Mouse (Mus musculus) left cerebral cortex, postnatal 14 days (tissue): ENCODE results near the gene Xpo4. TPM values are rescaled to one million over a fixed set of nuclear protein-coding genes. Genes with fewer than 3 reads are reported as not detected.
"Not testable (repeated sequence)": the region's sequence is repeated elsewhere in the genome, so short reads cannot be mapped to it uniquely, and the experiment has no call there.

Source experiments
- DNase-seq, 2 experiments: peaks; one replicate each; pipeline ENCODE4 v3.0.0; 2021 to 2022; ENCODE audit warnings: low spot score in 2 of 2, mixed read lengths in 1 of 2
- intact Hi-C: fragments of 180-260 bp; cut with DNase I; formaldehyde crosslinking; loops from one replicate; pipeline ENCODE4 v1.15.1; 2025
- total RNA-seq, 2 experiments: library from RNA; stranded (reverse); gene quantifications; 2 replicates each; pipeline ENCODE4 v1.2.3; 2021

Gene Xpo4
- total RNA-seq, 2 experiments from 2014 or later = 12.8 to 13.0 TPM

DNA sequence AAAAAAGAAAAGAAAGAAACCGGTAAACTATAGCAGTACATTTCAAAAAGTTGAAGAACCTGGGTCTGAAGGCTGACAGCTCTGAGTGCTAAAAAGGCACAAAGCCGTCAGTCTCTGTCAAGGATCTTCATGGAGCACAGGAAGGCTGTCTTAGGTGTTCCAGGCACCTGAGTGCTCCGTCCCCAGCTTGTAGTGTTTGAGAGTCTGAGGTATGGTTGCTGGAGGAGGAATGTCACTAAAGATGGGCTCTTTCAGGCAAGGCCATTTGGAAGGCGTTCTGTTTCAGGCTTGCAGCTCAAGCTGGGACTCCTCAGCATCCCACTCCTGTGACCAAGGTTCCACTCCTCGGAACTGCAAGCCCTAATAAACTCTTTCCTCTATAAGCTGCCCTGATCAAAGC, 22.2 kb upstream of the Xpo4 start:
- DNase-seq = no peak
- intact Hi-C loops = loop anchor here (10.0 kb wide), 1 partner anchor 57 kb away; the partner anchor contains the start of gene Gm49361

DNA sequence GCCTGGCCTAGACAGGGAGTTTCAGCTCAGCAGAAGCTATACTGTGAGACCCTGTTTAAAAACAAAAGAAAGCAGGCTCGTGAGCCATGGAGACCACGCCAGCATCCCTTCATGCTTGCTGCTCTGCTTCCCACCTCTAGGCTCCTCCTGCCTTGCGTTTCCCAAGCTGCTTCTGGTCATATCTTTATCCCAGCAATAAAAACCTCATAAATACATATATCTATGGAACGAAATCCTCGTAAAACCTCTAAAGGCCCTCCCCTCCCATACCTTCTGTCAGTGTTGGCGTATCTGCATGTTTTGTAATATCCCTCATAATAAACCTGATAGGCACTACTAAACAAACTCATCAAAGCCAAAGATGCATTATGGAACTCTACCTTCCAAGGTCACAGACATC, 21.4 kb upstream of the Xpo4 start:
- DNase-seq = no peak
- intact Hi-C loops = loop anchor here (10.0 kb wide), 1 partner anchor 58 kb away; the partner anchor contains the start of gene Gm49361

DNA sequence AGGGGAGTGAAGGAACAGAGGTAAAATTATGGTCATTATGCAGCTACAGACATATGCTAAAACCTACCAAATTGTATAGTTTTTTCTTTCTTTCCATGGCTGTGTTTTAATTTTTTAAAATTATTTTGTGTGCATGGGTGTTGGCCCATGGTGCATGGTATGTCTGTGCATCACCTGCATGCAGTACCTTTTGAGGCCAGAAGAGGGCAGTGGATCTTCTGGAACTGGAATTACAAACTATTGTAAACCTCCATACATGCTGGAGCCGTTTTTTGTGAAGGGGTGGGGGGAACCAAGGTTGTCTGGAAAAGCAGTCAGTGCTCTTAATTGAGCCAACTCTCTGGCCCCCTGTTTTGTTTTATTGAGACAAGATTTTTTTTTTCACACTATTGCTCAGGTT, 19.3 kb upstream of the Xpo4 start:
- peak; percentile 69 to 76 for DNase-seq
- intact Hi-C loops = loop anchor here (5.0 to 10.0 kb wide), 2 partner anchors 60 to 1428 kb away; partner anchors contain the start of gene Gm49361

DNA sequence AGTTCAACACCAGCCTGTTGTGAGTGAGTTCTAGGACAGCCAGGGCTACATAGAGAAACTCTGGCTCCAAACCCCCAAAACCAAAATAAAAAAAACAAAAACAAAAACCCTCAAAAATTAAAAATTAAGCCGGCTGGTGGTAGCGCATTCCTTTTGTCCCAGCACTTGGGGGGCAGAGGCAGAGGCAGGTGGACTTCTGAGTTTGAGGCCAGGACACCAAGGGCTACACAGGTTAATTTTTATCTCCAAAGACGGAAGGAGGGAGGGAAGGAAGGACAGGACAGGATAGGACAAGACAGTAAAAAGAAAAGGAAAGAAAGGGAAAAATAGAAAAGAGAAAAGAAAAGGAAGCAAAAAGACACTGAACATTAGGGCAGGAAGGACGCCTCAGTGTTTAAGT, 17.5 kb upstream of the Xpo4 start:
- intact Hi-C loops = loop anchor here (5.0 to 10.0 kb wide), 2 partner anchors 62 to 1430 kb away; partner anchors contain the start of gene Gm49361
- no peak for DNase-seq

DNA sequence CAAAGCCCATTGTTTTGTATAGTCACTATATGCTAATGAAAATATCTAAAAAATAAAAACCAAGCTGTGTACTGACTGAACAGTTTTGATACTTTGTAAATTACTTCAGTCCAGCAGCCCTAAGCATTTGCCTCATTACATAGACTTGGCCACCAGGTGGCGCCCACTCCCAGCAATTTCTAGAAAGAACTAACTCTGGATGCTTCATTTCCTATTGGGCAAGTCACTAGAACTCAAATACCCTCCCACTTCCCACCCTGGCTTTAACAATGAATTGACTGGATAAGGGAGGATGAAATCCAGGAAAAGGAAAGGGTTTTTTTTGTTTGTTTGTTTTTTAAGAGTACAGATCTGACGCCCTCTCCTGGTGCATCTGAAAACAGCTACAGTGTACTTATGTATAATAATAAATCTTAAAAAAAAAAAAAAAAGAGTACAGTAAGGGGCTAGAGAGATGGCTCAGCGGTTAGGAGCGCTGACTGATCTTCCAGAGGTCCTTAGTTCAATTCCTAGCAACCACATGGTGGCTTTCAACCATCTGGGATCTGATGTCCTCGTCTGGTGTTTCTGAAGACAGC, 14.8 kb upstream of the Xpo4 start:
- intact Hi-C loops = loop anchor here (2.0 to 10.0 kb wide), 4 partner anchors 65 to 1432 kb away; partner anchors contain the start of genes Gm49361 and Sap18
- DNase-seq = peak; percentile 84 to 90

DNA sequence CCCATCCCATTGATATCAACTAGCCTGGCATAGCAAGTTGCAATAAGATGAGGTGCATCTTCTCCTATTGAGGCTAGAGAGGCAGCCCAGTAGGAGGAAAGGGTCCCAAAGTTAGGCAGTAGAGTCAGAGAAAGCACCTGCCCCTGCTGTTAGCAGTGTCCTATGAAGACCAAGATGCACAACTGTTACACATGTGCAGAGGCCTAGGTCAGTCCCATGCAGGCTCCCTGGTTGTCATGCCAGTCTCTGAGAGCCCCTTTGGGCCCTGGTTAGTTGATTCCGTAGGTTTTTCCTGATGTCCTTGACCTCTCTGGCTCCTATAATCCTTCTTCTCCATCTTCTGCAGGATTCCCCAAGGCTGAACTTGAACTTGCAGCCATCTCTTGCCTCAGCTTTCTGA, 14.3 kb upstream of the Xpo4 start:
- DNase-seq = no peak
- intact Hi-C loops = no loop called here

DNA sequence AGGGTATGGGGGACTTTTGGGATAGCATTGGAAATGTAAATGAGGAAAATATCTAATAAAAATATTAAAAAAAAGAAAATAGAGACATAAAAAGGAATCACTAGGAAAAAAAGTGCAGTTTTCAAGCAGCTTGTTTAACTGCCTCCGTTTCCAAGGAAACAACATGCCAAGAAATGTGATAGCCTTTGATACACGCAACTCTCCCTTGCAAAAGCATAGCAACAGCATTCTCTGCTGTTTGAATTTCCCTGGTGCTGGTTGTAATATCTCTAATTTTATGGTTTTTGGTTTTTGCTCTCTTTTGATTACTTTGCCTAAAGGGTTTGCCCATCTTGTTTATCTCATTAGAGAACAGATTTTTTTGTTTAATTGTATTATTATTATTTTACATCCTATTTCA, 10.3 kb upstream of the Xpo4 start:
- DNase-seq = no peak
- intact Hi-C loops = no loop called here

DNA sequence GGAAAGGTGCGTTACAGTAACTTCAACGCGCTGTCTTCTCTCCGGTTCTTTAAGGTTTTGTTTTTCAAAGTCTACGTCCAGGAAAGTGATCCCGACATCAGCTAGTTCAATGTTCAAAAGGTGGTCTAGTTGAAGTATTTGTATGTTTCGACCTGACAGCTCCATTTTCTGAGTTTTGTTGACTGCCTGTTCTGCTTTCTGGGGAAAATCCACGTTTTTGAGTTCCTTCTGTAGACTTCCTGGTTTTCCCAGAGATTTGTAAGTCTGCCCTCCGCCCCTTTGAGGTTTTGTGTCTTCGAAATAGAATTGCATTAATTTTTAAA, 359 bp upstream of the Xpo4 start:
- no peak for DNase-seq
- intact Hi-C loops = no loop called here

DNA sequence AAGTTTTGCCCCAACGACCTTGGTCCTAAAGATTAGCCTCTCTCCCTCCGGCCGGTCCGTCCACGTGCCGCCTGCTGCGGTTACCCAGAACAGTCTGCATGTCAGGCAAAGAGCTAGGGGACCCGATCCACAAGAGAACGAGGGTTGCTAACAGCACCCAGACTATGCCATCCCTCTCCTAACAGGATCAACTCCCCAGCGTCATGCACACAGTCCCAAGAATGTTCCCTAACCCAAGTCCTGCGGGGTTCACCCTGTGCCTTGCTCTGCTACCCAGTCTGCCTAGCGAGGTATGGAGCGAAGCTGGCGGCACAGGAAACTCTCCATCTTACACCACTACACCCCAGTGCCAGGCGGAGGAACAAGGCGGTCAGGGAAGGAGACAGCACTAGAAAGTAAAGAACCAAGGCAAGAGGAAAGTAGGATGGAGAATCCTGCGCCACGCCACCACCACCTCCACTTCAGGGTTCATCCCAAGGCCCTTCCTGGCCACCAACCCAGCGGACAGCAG, 864 bp downstream of the Xpo4 start:
- intact Hi-C loops = no loop called here
- peak in 1 of 2 experiments; percentile 8 for DNase-seq

DNA sequence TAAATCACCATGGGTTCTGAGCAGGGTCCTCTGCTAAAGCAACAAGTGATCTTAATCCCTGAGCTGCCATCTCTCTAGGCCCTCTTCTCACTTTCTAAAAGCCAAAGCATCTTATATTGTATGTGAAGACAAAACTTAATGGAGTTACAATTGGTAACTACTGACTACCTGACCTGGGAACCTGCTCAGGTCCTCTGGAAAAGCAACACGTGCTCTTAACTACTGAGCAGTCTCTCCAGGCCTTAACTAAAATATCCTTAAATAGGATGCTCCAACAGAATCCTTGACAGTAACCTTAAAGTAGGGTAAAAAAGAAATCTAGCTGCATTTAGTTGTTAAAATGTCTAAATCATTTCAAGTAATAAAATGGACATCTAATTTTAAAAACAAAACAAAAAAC, 1.6 kb downstream of the Xpo4 start:
- no peak for DNase-seq
- intact Hi-C loops = no loop called here

DNA sequence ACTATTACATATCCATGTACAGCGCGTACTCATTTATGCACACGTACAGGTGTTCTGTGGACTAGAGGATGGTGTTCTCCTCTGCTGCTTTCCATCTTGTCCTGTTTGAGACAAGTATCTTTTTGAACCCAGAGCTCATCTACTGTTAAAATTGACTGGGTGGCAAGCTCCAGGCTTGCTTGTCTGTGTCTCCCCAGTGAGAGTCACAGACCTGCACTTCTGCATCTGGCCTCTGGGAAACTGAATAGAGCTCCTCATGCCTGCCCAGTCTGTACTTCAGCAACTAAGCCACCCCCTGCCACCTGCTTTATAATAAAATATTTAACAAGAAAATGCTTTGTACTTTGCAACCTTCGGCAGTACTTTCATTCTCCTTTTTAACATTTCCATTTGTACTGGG, 6.9 kb downstream of the Xpo4 start:
- intact Hi-C loops = no loop called here
- no peak for DNase-seq

DNA sequence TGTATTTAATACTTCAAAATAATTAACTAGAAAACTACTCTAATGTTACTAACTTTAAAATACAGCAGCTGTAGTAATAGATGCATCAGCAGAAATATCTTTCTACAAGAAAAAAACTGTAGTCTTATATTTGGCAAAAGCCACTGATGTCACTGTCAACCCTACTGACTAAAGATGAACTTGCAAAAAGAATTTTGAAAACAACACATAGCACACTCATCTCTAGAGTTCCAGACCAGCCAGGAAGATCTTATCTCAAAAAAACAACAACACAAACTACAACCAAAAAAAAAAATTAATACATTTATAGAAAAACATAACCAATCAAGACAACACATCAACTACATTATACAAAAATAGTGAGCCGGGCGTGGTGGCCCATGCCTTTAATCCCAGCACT, 7.7 kb downstream of the Xpo4 start:
- DNase-seq = no peak
- intact Hi-C loops = no loop called here

DNA sequence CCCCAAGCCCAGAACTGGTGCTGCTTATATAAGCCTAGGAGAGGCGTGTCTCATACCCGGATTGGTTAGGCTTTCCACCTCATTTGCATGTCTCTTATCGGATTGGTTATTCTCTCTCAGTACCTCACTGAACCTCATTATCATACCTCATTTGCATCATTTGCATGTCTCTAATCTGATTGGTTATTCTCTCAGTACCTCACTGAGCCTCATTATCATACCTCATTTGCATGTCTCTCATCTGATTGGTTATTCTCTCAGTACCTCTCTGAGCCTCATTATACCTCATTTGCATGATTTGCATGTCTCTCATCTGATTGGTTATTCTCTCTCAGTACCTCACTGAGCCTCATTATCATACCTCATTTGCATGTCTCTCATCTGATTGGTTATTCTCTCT, 8.7 kb downstream of the Xpo4 start:
- DNase-seq, intact Hi-C loops: not testable (repeated sequence)

DNA sequence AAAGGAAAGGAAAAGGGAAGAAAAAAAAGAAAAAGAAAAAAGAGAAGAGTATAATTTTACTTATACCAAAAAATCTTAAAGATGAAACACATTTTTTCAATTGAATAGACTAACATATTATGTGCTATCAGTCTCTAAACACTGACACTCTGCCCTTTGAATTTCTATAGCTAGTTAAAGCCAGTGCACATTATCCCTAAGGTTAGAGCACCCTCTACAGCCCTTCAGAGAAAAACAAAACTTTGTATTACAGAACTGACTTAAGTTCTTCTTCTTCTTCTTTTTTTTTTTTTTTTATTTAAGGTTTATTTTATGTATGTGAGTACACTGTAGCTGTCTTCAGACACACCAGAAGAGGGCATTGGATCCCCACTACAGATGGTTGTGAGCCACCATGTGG, 15.7 kb downstream of the Xpo4 start:
- intact Hi-C loops = no loop called here
- DNase-seq = no peak

DNA sequence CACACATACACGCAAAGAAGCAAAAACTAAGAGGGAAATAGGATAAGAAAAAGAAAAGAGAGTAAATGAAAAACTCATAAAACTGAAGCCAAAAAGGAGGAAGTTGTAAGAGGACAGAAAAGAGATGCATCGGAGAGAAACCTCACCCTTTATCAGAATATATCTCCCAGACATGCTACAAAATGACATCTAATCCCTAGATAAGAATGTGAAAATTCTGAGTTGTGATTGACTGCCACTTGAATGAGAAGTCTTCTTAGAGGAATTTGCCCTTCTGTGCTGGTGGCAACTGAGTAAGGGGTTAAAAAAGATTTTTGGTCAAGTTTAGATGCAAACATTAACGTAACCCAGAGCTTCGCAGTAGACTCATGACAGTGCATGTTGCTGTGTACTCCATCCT, 19.1 kb downstream of the Xpo4 start:
- intact Hi-C loops = no loop called here
- no peak for DNase-seq

DNA sequence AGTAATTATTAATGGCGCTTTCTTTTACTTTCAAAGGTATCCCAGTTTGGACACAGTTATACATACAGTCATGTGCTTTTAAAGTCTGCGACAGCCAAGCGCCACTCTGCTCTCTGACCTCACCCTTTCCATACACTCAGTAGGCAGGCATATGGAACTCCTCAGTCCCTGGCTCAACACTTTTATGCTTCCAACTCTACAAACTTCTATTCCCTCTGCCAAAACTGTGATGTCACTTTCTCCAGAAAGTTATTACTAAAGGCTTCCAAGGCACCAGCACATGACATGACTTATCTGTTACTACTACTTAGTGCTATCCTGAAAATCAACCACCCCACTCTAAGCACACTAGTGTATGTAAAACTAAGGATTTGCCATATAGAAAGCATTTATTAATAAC, 26.1 kb downstream of the Xpo4 start:
- intact Hi-C loops = no loop called here

DNA sequence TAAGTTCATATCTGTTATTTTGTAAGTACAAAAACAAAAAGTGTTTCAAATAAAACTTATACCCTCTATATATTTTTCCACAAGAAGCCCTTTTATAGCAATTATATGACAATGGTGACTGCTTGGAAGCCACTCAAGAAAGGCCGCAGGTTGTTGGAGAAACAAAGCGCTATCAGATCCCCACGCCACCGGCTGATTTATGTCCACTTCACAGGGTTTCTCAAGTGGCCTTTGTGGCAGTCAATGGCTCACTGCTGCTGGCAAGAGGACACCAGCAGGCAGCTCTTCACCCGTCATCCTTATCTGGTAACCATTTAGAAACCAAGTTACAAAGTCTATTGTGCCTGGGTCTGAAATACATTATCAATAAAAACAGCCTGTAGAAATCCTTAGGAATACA, 31.1 kb downstream of the Xpo4 start:
- no peak for DNase-seq
- intact Hi-C loops = no loop called here

More for the DNA sequence above, 26.1 kb downstream of the Xpo4 start:
- no peak for DNase-seq

DNA sequence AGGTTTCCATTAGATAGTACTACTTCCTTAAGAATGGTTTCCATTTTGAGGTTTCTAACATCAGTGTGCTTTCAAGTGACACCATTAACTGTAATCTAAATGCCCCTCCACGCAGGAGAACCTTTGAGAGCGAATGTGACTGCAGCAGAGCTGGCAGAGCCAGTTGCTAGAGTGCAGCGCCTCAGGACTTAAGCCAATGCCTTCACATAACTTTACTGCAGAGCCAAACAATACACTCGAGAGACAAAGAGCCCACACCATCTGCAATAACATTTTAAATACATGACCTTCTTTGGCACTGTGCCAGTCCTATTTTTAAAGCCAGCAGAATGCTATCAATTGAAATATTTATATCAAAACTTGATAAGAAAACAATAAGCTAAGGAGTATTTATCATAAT, 35.6 kb downstream of the Xpo4 start:
- intact Hi-C loops = no loop called here

DNA sequence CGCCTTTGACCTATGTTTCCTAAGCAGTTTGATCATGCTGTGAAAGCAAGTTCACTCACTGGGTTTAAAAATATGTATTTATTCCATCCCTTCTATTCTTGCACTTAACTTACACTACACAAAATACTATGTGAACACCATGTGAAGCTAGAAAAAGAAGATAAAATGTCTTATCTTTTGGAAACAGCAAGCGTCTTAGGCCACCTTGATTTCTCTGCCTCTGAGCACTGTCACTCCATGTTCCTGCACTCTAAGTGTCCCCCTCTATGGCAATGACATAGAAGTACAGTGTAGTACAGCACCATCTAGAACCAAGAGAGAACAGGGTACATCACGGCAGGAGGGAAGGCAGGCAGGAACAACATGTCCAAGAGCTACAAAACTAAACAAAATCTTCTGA, 42.3 kb downstream of the Xpo4 start:
- intact Hi-C loops = no loop called here
- DNase-seq = no peak

More for the DNA sequence above, 35.6 kb downstream of the Xpo4 start:
- no peak for DNase-seq

DNA sequence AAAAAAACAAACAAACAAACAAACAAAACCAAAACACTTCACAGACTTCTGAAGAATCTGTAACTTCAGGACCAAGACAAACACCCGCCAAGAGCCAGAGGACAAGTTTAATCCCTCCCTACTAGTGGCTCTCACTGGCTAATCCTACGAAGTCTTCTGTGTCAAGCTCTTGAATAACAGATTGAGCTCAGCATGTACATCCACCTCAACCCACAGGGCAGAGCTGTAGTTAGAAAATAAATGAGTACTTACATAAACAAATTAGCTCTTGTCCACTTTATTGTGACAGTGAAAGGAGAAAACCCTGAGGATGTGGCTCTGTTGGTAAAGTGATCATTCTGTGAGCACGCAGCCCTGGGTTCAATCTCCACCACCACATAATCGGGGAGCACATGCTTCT, 43.5 kb downstream of the Xpo4 start:
- intact Hi-C loops = no loop called here
- no peak for DNase-seq

DNA sequence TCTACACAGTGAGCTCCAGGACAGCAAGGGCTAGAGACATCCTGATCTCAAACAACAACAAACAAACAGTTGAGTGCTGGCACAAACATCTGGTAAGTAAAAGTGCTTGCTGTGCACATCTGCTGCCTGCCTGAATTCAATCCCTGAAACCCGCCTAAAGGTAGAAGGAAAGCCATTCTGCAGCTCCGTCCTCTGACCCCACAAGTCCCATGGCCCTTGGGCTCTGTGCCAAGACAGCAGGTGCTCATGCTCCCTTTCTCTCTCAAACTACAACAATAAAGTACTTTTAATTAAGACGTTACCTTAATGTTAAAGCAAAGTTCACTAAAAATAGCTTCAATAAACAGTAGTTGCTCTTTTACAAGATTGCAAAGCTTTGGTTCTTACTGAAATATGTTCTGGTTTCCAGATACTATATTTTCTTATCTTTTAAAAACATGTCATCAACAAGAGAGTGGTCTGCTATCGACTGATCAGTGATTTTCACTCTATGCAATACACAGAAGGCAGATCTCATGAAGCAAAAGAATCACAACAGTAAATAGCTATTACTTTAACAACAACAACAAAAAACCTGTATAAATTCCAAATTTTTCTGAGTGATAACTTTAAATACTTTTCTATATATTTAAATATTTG, 44.5 kb downstream of the Xpo4 start:
- intact Hi-C loops = no loop called here
- no peak for DNase-seq
